ENCODE assay signal across 10 mouse cellular contexts in the genomic region with DNA sequence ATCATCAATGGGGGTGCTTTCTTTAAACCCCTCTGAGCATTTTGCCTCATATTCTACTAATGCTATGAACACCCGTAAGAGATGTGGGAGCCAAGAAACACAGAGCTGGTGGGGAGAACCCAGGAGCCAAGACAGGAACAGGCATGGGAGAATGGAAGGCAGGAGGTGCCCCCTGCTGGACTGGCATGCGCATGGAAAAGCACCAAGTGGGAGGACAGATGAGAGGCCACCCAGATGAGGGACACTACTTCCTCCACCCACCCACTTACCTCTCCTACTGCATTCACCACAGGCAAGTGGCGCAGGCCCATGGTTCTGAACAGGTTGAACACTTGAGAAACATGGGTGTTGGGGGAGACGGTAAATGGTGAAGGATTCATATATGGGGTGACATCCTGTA. TPM values are rescaled to one million over a fixed set of nuclear protein-coding genes. Genes with fewer than 3 reads are reported as not detected.
DNase-seq lines count a peak whose midpoint lies in the region; ATAC-seq and TF ChIP-seq lines count a peak whose summit lies in the region.
"Had no signal": no experiment of that assay in that cellular context is flagged by ENCODE, and none has a peak within 500 bp of the region (broad histone marks: within the 10 kb centered on the region; RNA-seq: fewer than 3 reads in every experiment).

No protein-coding gene starts in this region.

- H3K27ac ChIP-seq in forebrain, postnatal 0 days (ENCODE audit: low read depth, low read length), result no peak overlapping the region; the same call in 1 of the 2 replicates
- H3K27ac ChIP-seq in forebrain, embryonic 11.5 days (ENCODE audit: low read depth, low read length), result no peak overlapping the region
- H3K27ac ChIP-seq: heart, embryonic 13.5 days had no signal

- DNase-seq in forebrain, postnatal 0 days, result peak; percentile 45
- no peak for DNase-seq in forebrain, embryonic 11.5 days (ENCODE audit: low spot score)
- DNase-seq in urinary bladder, postnatal 25 days (ENCODE audit: low spot score), result peak; percentile 12
- DNase-seq in urinary bladder, postnatal 4 days (ENCODE audit: low spot score in 2 of 2), result no peak
- DNase-seq in gastrocnemius, adult 8-10 months (ENCODE audit: low spot score in 2 of 2), result peak; percentile 9 to 42
- peak; percentile 73 to 74 for DNase-seq in layer of hippocampus, postnatal 10 days (ENCODE audit: low spot score in 2 of 2)
- no peak for DNase-seq in spleen, postnatal 36 days (ENCODE audit: low spot score in 2 of 2)

- H3K4me3 ChIP-seq in forebrain, postnatal 0 days (ENCODE audit: low read depth, low read length), result no peak overlapping the region
- no peak overlapping the region for H3K4me3 ChIP-seq in forebrain, embryonic 11.5 days (ENCODE audit: low read depth, low read length)
- H3K4me3 ChIP-seq: heart, embryonic 13.5 days; myocyte had no signal

- H3K27me3 ChIP-seq in forebrain, postnatal 0 days (ENCODE audit: insufficient read depth, low read length), result no peaks in the 10 kb centered on the region
- H3K27me3 ChIP-seq in forebrain, embryonic 11.5 days (ENCODE audit: control insufficient read depth, insufficient read depth, low read length), result no peaks in the 10 kb centered on the region
- H3K27me3 ChIP-seq: heart, embryonic 13.5 days had no signal

- peaks cover 98% of the 10 kb centered on the region for H3K36me3 ChIP-seq in forebrain, postnatal 0 days (ENCODE audit: insufficient read depth)
- H3K36me3 ChIP-seq in forebrain, embryonic 11.5 days (ENCODE audit: control insufficient read depth, insufficient read depth, low read length), result peaks cover 28% of the 10 kb centered on the region

- H3K4me1 ChIP-seq in forebrain, postnatal 0 days (ENCODE audit: insufficient read depth), result no peaks in the 10 kb centered on the region
- no peaks in the 10 kb centered on the region for H3K4me1 ChIP-seq in forebrain, embryonic 11.5 days (replicated peaks; ENCODE audit: control insufficient read depth, insufficient read depth, low read length)
- H3K4me1 ChIP-seq: heart, embryonic 13.5 days had no signal

- peak; percentile 72 for TF ChIP-seq CTCF in forebrain, postnatal 0 days (IDR thresholded peaks at IDR 0.05; ENCODE audit: low read depth)

- H3K9ac ChIP-seq in forebrain, postnatal 0 days, result no peak overlapping the region
- no peak overlapping the region for H3K9ac ChIP-seq in forebrain, embryonic 11.5 days (ENCODE audit: low read length)
- H3K9ac ChIP-seq: heart, embryonic 13.5 days had no signal

- 70% methylated on average over 4 of the region's 4 CpGs for WGBS in forebrain, postnatal 0 days
- WGBS in forebrain, embryonic 11.5 days, result 92% methylated on average over 4 of the region's 4 CpGs

- H3K9me3 ChIP-seq in forebrain, postnatal 0 days (ENCODE audit: low read length), result no peaks in the 10 kb centered on the region
- no peaks in the 10 kb centered on the region for H3K9me3 ChIP-seq in forebrain, embryonic 11.5 days (ENCODE audit: control insufficient read depth, low read length)
- H3K9me3 ChIP-seq: heart, embryonic 13.5 days had no signal

- no peak overlapping the region for H3K4me2 ChIP-seq in forebrain, postnatal 0 days (ENCODE audit: low read depth)
- no peak overlapping the region for H3K4me2 ChIP-seq in forebrain, embryonic 11.5 days (ENCODE audit: low read depth, low read length, severe bottlenecking)
- H3K4me2 ChIP-seq: heart, embryonic 13.5 days had no signal

- ATAC-seq in forebrain, postnatal 0 days, result peak; percentile 70
- ATAC-seq in forebrain, embryonic 11.5 days (replicated peaks; ENCODE audit: low FRiP score), result no peak
- ATAC-seq in megakaryocyte, adult 5-6 weeks (ENCODE audit: poor library complexity, severe bottlenecking), result 0 out of 2 replicates have a peak, but pooled peaks have one; percentile 50

RNA-seq across cellular contexts. Expression of a gene that starts 7.9 kb away (rescaled TPM):
- total RNA-seq in forebrain, postnatal 0 days (2014; rRNA removed), result 1.5 TPM in 1 of 2 replicates, not detected in the other
- 1.1 and 2.2 TPM in 2 replicates for polyA plus RNA-seq in forebrain, postnatal 0 days (2015; fragmentation: Nextera tagmentation; extraction: Ambion mirVana)
- 0.29 TPM in 1 of 2 replicates, not detected in the other for polyA plus RNA-seq in forebrain, embryonic 11.5 days (2014; fragmentation: Nextera tagmentation; extraction: Ambion mirVana)
- total RNA-seq in gastrocnemius, adult 8-10 months (2022), result under 1 TPM in 3 of 4 experiments, not detected in 1; 0.34 to 0.46 (median 0.39) TPM
- total RNA-seq in layer of hippocampus, postnatal 10 days (2021), result under 1 TPM in 1 of 2 experiments, not detected in 1; 0.43 TPM
- total RNA-seq in megakaryocyte, adult 5-6 weeks (2015), result not detected in 2 replicates
- total RNA-seq in megakaryocyte, adult 5-6 weeks (2017), result not detected in 2 replicates
- polyA plus RNA-seq: myocyte had no signal

RNA-seq across cellular contexts. Expression of a gene that starts 22.8 kb away (rescaled TPM):
- total RNA-seq in forebrain, postnatal 0 days (2014; rRNA removed), result not detected in 2 replicates
- 0.21 TPM in 1 of 2 replicates, not detected in the other for polyA plus RNA-seq in forebrain, postnatal 0 days (2015; fragmentation: Nextera tagmentation; extraction: Ambion mirVana)
- polyA plus RNA-seq in forebrain, embryonic 11.5 days (2014; fragmentation: Nextera tagmentation; extraction: Ambion mirVana), result not detected in 2 replicates
- not detected for total RNA-seq in gastrocnemius, adult 8-10 months (2022)
- not detected for total RNA-seq in layer of hippocampus, postnatal 10 days (2021)
- total RNA-seq in megakaryocyte, adult 5-6 weeks (2015), result not detected in 2 replicates
- not detected in 2 replicates for total RNA-seq in megakaryocyte, adult 5-6 weeks (2017)

RNA-seq across cellular contexts. Expression of a gene that starts 30.2 kb away (rescaled TPM):
- total RNA-seq in forebrain, postnatal 0 days (2014; rRNA removed), result 48.2 and 61.0 TPM in 2 replicates
- 19.9 and 26.3 TPM in 2 replicates for polyA plus RNA-seq in forebrain, postnatal 0 days (2015; fragmentation: Nextera tagmentation; extraction: Ambion mirVana)
- 14.6 and 15.5 TPM in 2 replicates for polyA plus RNA-seq in forebrain, embryonic 11.5 days (2014; fragmentation: Nextera tagmentation; extraction: Ambion mirVana)
- total RNA-seq in gastrocnemius, adult 8-10 months (2022), result 1 to 10 TPM; 4.1 to 5.3 (median 4.7) TPM
- total RNA-seq in layer of hippocampus, postnatal 10 days (2021), result 10 to 100 TPM; 67.8 to 70.3 TPM
- total RNA-seq in megakaryocyte, adult 5-6 weeks (2015), result 5.5 and 7.0 TPM in 2 replicates
- total RNA-seq in megakaryocyte, adult 5-6 weeks (2017), result 2.7 and 10.1 TPM in 2 replicates

RNA-seq across cellular contexts. Expression of a gene that starts 30.5 kb away (rescaled TPM):
- 27.0 and 34.5 TPM in 2 replicates for total RNA-seq in forebrain, postnatal 0 days (2014; rRNA removed)
- polyA plus RNA-seq in forebrain, postnatal 0 days (2015; fragmentation: Nextera tagmentation; extraction: Ambion mirVana), result 3.6 and 7.9 TPM in 2 replicates
- 25.5 and 27.6 TPM in 2 replicates for polyA plus RNA-seq in forebrain, embryonic 11.5 days (2014; fragmentation: Nextera tagmentation; extraction: Ambion mirVana)
- total RNA-seq in gastrocnemius, adult 8-10 months (2022), result 1 to 10 TPM; 4.8 to 7.0 (median 6.3) TPM
- 10 to 100 TPM; 23.3 to 24.9 TPM for total RNA-seq in layer of hippocampus, postnatal 10 days (2021)
- total RNA-seq in megakaryocyte, adult 5-6 weeks (2015), result 14.0 and 14.3 TPM in 2 replicates
- total RNA-seq in megakaryocyte, adult 5-6 weeks (2017), result 10.1 and 15.8 TPM in 2 replicates

Comparison
In these comparisons a context has a peak if more than half of its experiments do, and no peak if none do; other contexts are left out.
1. DNase-seq: peak in forebrain, postnatal 0 days (single experiment), urinary bladder, postnatal 25 days (single experiment), gastrocnemius, adult 8-10 months (2 of 2) and layer of hippocampus, postnatal 10 days (2 of 2); none in forebrain, embryonic 11.5 days (single experiment), urinary bladder, postnatal 4 days (0 of 2) and spleen, postnatal 36 days (0 of 2).